Mouse (Mus musculus) intestine, embryonic 16.5 days (tissue): ENCODE results near the gene Ccdc80. TPM values are rescaled to one million over a fixed set of nuclear protein-coding genes. Genes with fewer than 3 reads are reported as not detected.

ENCODE experiments used
- polyA plus RNA-seq: library from polyadenylated mRNA; unstranded; fragments of >200 nt; fragmentation: Nextera tagmentation; extraction: Ambion mirVana; gene quantifications from 2 replicates; pipeline ENCODE4 v1.2.1, GENCODE M21; 2015

Ccdc80 gene
- polyA plus RNA-seq, 1 experiment from 2014 or later, result 61.3 TPM

Other genes with a start within 250 kb of the Ccdc80 start
- 0.29 and 0.57 TPM in 2 replicates for gene Cd200r2, start 226.3 kb upstream of the Ccdc80 start, polyA plus RNA-seq
- 0.49 and 0.56 TPM in 2 replicates for gene Cd200r3, start 149.7 kb upstream of the Ccdc80 start, polyA plus RNA-seq
- gene Slc35a5, start 65.3 kb downstream of the Ccdc80 start, polyA plus RNA-seq, result 26.4 and 28.2 TPM in 2 replicates
- 37.4 and 41.4 TPM in 2 replicates for gene Atg3, start 65.4 kb downstream of the Ccdc80 start, polyA plus RNA-seq
- 0.71 and 0.91 TPM in 2 replicates for gene Btla, start 130.9 kb downstream of the Ccdc80 start, polyA plus RNA-seq